Mouse (Mus musculus) A20 (cell line): ENCODE measurements around the gene Msi1.

Experiments
- DNase-seq: peaks from one replicate; pipeline ENCODE4 v3.0.0-alpha.2; 2011; ENCODE audit warnings: low read depth, low spot score

The Msi1 gene

DNA sequence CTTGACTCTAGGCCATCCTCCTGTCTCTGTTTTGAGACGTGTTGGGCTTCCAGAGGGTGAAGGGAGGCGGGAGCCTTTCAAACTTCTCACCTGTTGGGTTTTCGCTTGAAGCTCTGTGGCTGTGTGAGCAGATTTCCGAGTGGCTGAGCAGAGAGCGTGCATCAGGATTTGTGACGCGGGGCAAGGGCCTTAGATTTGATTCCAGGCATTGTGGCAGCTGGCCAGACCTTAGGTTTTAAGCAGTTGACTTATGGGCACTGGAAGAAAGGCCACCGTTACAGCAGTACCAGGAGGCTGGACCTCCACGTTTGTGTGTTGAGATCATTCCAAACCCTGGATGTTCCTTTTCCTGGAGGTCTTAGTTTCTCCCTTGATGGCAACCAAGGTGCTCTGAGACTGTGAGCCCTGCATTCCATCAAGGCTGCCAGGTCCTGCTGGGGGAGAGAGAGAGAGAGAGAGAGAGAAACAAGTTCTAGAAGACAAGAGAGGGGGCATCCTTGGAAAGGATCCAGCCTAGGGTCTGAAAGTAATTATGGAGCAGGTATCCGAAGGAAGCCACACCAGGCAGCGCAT, 5.0 kb downstream of the Msi1 start:
- DNase-seq = no peak

DNA sequence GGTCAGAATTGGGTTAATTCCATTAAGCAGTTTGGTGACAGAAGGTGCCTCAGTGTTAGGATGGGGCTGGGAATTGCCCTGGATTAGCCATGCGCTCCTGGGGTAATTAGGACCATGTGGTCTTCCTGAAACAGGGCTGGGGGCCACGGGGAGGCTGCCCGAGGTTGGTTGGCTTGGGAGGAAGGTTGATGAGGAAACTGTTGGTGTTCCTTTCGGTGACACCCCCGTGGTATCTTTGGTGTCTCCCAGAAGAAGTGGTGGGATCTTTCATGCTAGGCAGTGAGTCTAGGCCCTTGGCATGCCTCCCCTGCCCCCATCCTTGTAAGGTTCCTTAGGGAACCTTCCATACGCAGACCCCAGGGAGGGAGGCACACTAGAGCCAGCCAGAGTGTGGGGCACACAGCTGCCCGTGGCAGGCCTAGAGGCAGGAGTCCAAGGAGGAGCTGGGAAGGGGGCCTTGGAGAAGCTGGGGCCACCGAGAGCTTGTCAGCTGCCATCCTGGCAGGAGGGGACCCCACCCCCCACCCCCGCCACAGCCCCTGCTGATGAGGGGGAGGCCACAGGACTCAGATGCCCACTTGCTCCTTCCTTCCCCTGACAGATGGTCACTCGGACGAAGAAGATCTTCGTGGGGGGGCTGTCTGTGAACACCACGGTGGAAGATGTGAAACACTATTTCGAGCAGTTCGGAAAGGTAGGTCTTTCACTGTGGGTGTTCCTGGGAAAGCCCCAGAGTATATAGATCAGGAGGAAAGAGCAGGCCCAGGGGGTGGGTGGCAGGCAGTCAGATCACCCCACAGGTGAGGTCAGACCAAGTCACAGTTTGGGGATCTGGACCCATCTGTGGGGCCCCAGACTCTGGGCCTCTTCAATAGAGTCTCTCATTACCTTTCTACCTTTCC, 5.7 kb downstream of the Msi1 start:
- no peak for DNase-seq

GRCm38 (mm10) chr5:115435755-115436379, 6.5 kb downstream of the Msi1 start:
- DNase-seq = no peak

DNA sequence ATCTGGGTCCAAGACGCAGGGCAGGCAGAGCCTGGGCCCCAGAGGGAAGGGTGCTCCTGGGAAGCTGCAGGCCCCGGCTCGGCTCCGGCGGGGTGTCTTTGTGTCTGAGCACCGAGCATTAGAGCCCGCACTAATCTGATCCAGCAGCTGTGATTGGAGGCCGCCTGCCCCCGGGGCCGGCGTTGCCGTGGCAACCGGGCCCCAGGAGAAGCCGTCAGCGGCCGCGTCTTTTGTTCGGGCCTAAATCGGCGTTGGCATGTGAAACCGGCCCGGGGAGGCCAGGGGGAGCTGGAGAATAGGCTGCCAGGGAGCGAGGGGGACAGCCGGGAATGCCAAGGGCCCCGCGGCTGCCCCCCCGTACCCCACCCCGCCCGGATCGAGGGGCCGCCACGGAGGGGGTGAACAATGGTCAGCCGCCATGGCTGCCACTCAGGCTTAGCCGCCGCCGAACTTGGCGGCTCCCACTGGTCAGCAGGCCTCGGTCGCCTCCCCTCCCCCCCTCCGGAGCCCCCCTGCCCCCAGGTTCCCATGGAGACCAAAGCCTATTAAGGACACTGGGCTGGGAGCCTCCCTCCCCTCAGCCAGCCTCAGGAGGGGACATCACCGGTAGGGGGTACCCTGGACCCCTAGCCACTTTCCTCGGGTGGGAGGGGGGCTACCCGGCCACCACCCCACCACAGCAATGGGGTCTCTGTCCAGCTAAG, 7.2 kb downstream of the Msi1 start:
- no peak for DNase-seq

DNA sequence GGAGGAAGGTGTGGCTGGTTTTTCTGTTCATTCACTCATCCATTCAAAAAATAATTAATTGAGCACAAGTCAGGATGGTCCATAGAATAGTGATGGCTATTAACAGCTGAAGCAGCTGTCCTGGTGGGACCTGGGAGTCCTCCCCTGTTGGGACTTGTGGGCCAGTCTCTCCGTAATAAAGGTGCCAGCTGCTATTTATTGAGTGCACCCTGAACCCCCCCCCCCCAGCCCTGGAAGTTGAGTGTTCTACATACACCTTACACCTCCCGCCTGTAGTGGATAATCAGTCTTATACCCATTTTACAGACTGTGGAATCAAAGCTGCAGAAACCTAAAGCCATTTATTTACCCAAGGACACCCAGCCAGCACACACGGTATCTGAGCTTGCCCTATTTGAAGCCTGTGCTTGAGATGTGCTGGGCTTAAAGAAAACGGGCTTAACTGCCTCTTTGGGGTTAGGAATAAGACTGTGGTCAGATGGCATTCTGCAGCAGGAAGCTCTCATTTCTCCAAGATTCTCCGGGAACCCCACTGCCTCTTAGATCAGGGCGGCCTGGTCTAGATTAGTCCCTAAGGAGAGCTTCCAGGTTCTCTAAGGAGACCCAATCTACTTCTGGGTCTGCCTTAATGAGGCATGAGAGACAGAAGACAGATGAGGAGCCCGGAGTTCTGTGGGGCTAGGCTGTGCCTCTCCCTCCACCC, 8.0 kb downstream of the Msi1 start:
- DNase-seq = no peak

GRCm38 (mm10) chr5:115437945-115438315, 8.5 kb downstream of the Msi1 start:
- no peak for DNase-seq

DNA sequence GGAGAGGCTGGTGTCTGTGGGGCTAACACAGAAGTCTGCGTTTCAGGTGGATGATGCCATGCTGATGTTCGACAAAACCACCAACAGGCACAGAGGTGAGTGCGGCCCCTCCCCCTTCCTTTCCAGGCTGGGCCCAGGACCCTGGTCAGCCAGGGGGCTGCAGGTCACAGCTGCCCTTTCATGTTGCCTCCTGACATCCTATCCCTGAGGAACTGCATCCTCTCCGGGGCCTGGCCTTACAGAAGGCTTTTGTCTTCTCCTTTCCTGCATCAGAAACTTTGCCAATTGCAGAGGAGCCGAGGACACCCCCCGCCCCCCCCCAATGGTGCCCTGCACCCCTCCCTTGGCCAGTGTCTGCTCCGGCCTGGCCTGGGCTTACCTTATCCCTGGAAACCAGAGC, 9.3 kb downstream of the Msi1 start:
- DNase-seq = no peak

DNA sequence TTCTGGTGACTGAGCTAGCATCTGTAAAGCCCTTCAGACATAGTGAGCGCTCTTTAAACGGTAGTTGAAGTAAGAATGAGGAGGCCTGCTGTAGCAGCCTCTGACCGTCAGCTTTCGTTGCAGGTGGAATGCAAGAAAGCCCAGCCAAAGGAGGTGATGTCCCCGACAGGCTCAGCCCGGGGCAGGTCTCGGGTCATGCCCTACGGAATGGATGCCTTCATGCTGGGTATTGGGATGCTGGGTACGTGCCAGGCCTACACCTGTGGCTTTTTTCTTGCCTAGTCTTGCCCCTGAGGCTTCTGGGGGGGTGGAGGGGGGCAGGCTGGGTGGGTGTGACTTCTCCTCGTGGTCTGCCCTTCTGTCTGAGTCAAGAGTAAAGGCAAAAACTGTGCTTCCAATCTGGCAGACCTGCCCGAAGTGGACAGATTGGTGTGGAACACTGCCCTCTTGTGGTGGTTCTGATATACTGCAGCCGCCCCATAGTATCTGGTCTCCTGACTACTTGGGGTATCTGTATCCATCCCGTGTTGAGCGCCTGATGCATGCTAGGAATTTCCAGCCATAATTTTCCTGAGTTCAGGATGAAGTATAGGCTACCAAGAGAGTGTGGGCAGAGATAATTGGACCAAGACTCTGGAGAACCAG, 11.9 kb downstream of the Msi1 start:
- DNase-seq = peak; percentile 73

DNA sequence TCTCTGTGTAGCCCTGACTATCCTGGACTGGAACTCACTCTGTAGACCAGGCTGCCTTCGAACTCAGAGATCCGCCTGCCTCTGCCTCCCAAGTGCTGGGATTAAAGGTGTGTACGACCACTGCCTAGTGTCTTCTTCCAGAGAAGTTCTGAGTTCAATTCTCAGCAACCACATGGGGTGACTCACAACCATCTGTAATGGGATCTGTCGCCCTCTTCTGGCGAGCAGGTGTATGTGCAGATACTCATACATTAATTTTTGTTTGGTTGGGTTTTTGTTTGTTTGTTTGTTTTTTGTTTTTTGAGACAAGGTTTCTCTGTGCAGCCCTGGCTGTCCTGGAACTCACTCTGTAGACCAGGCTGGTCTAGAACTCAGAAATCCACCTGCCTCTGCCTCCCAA, 13.3 kb downstream of the Msi1 start:
- peak; percentile 43 for DNase-seq

GRCm38 (mm10) chr5:115444130-115444529, 14.7 kb downstream of the Msi1 start:
- no peak for DNase-seq

- DNase-seq = no peak
Observed at GRCm38 (mm10) chr5:115447108-115447507, 17.7 kb downstream of the Msi1 start.

DNA sequence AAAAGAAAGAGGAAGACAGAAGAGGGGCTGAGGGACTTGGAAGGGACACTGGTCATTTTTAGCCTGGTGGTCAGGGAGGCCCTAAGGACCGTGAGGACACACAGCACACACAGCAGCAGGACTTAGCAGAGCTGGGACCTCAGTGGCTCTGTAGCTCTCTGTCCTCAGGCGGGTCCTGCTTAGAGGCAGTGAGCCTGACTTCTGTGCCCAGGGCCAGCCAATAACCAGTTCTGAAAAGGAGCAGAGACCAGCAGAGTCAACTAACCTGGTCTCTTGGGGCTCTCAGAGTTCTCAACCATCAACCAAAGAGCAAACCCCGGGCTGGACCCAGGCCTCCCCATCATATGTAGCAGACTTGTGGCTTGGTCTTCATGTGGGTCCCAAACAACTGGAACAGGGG, 19.8 kb downstream of the Msi1 start:
- DNase-seq = no peak

DNA sequence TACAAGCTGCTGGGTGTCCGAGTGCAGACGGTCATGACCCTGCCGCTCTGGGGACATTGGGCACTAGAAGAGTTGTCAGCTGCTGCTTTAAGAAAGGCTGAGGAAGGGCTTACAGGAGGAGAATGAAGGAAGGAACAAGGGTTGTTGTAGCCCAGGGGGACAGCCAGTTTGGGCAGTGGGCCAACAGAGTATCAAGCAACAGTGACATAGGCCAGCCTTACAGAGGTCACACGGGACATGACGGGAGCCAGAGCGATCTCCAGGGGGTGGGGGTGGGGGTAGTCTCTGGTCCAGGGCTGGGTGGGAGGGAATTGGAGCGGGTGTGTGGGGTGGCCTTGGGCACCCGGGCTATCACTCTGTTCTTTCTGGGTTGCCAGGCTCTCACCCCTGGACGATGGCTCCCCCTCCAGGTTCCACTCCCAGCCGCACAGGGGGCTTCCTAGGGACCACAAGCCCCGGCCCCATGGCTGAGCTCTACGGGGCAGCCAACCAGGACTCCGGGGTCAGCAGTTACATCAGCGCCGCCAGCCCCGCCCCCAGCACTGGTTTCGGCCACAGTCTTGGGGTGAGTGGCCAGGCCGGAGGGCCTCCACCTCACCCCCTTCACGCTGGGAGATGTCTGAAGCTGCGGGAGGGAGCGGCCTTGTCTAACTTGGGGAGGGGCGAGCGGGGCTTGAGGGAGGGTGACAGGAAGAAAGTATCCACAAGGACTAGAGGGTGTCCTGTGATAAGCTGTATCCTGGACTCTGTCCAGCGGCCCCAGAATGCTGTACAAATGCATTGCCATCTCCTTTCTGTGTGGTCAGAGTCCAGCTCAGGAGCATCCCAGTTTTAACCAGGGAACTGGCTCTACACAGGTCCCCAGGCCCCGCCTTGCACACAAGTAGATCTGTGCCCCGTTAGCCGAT, 21.3 kb downstream of the Msi1 start:
- no peak for DNase-seq

DNA sequence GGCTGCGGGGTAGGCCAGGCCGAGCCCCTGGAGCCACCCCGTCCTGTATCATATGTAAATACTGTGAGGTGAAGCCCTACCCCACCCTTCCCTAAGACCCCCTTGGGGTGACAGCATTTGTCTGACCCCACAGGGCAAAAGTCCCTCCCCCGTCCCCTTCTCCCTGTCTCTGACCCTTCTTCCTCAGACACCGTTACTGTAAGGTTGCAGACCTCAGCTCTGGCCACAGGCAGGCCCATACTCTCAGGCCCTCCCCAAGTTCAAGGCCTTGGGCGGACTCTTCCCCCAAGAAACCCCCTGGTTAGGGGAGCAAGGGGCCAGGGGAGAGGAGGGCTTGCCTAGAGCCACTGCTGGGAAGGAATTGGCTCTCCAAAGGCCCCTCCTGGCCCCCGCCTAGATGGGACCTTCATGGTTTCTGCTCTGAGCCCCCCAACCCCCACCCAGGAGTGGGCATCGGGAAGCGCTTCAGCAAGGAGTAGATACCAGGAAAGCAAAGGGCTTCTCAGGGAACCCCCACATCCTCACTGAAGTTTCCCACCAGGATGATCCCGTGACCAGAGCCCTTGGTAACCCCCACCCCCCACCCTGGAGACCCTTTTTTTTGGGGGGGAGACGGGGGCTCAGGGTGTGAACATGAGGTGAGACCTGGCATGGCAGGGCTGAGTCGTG, 25.2 kb downstream of the Msi1 start:
- DNase-seq = no peak

- DNase-seq = no peak
Observed at GRCm38 (mm10) chr5:115455838-115456237, 26.4 kb downstream of the Msi1 start.

GRCm38 (mm10) chr5:115458918-115459317, 29.5 kb downstream of the Msi1 start:
- no peak for DNase-seq

DNA sequence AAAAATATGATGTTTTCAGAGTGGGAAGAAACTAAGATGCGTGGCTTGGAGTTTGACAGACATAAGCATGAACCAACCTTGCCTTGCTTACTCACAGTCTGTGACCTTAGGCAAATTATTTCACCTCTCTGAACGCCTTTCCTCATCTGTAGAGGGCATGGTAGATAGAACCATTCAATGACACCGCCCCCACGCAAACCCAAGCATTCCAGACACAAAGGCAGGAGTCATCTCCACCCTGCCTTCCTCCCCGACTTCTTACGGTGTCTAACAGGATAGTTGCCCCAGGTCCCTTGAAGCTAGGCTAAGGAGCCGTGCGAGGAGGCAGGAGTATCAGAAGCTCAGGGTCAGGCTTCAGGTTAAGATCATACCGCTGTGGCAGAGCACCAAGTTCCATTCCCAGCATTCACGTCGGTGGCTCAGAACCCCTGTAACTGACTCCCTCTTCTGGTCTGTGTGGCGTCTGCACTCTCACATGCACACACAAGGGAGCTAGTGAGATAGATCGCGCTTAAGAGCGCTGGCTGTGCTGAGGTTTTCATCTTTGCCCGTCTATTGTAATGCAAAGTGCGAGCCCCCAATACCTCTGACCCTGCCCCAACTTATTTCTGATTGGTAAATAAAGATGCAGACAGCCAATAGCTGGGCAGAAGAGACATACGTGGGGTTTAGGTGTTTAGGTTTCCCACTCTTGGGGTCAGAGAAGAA, 35.2 kb downstream of the Msi1 start:
- no peak for DNase-seq

- peak; percentile 51 for DNase-seq
Observed at GRCm38 (mm10) chr5:115465642-115466420, 36.4 kb downstream of the Msi1 start, which contains the start of gene Pla2g1b. TSS of gene Pla2g1b (plus strand) at chr5:115466262.
